Mouse (Mus musculus): Measurements from ENCODE around the gene Mbd3l2. TPM values are rescaled to one million over a fixed set of nuclear protein-coding genes. Genes with fewer than 3 reads are reported as not detected.
"Not testable (repeated sequence)": the region's sequence is repeated elsewhere in the genome, so short reads cannot be mapped to it uniquely, and the experiment has no call there.

Gene Mbd3l2
- polyA plus RNA-seq (2021), result not detected

- in situ Hi-C loops (cut with MboI; ENCODE audit: low pct_unique_long_range_greater_than_20kb), result no loop called here
- H3K27me3 ChIP-seq, result no peaks in the 10 kb centered on the region
- no peak for TF ChIP-seq CTCF (IDR thresholded peaks at IDR 0.05)
- DNase-seq (ENCODE audit: low read depth, low spot score) (no peak), ATAC-seq (no peak)
- ChIA-PET POLR2A (no interaction called here), CTCF (no interaction called here)
Observed at GRCm38 (mm10) chr9:18430354-18430753, at the start of gene Mbd3l2. Gene Mbd3l2, plus strand, starts transcription at chr9:18430654.

GRCm38 (mm10) chr9:18385782-18386181 lies 44.7 kb upstream of the Mbd3l2 start:
- no peak for ATAC-seq
- ChIA-PET CTCF (no interaction called here), POLR2A (no interaction called here)
- TF ChIP-seq CTCF (IDR thresholded peaks at IDR 0.05), result no peak
- DNase-seq (ENCODE audit: low read depth, low spot score), result no peak
- peaks cover 5% of the 10 kb centered on the region for H3K27me3 ChIP-seq
- in situ Hi-C loops (cut with MboI; ENCODE audit: low pct_unique_long_range_greater_than_20kb), result no loop called here

- CTCF ChIA-PET, result no interaction called here
- no peak for TF ChIP-seq CTCF (IDR thresholded peaks at IDR 0.05)
- DNase-seq (ENCODE audit: low read depth, low spot score), result no peak
Observed at GRCm38 (mm10) chr9:18399629-18400028, 30.8 kb upstream of the Mbd3l2 start.

GRCm38 (mm10) chr9:18402895-18403294 lies 27.6 kb upstream of the Mbd3l2 start, which contains the start of gene Naalad2:
Gene Naalad2, minus strand, starts transcription at chr9:18402995.
- in situ Hi-C loops (cut with MboI; ENCODE audit: low pct_unique_long_range_greater_than_20kb); POLR2A ChIA-PET; CTCF ChIA-PET; ATAC-seq; DNase-seq (ENCODE audit: low read depth, low spot score): not testable (repeated sequence)
- H3K27me3 ChIP-seq, result peaks cover 12% of the 10 kb centered on the region

More at GRCm38 (mm10) chr9:18399629-18400028, 30.8 kb upstream of the Mbd3l2 start:
- peaks cover 17% of the 10 kb centered on the region for H3K27me3 ChIP-seq
- POLR2A ChIA-PET, result no interaction called here
- in situ Hi-C loops (cut with MboI; ENCODE audit: low pct_unique_long_range_greater_than_20kb), result no loop called here
- ATAC-seq, result no peak

- peaks cover 14% of the 10 kb centered on the region for H3K27me3 ChIP-seq
- CTCF ChIA-PET, result no interaction called here
- no peak for TF ChIP-seq CTCF (IDR thresholded peaks at IDR 0.05)
- POLR2A ChIA-PET, result no interaction called here
- DNase-seq (ENCODE audit: low read depth, low spot score) (no peak), ATAC-seq (no peak)
- in situ Hi-C loops (cut with MboI; ENCODE audit: low pct_unique_long_range_greater_than_20kb), result no loop called here
Observed at GRCm38 (mm10) chr9:18404118-18404517, 26.3 kb upstream of the Mbd3l2 start, which contains the start of gene Ubtfl1. Gene Ubtfl1, plus strand, starts transcription at chr9:18404418.

- DNase-seq (ENCODE audit: low read depth, low spot score); H3K27me3 ChIP-seq; POLR2A ChIA-PET; CTCF ChIA-PET; ATAC-seq; in situ Hi-C loops (cut with MboI; ENCODE audit: low pct_unique_long_range_greater_than_20kb): not testable (repeated sequence)
Observed at GRCm38 (mm10) chr9:18412371-18412770, 18.1 kb upstream of the Mbd3l2 start.

GRCm38 (mm10) chr9:18431687-18432086 lies 1.2 kb downstream of the Mbd3l2 start:
- POLR2A ChIA-PET, result no interaction called here
- CTCF ChIA-PET, result no interaction called here
- TF ChIP-seq CTCF (IDR thresholded peaks at IDR 0.05), result no peak
- DNase-seq (ENCODE audit: low read depth, low spot score) (peak; percentile 25), ATAC-seq (peak; percentile 65)
- in situ Hi-C loops (cut with MboI; ENCODE audit: low pct_unique_long_range_greater_than_20kb), result no loop called here
- H3K27me3 ChIP-seq, result no peaks in the 10 kb centered on the region

- no peak for TF ChIP-seq CTCF (IDR thresholded peaks at IDR 0.05)
- in situ Hi-C loops (cut with MboI; ENCODE audit: low pct_unique_long_range_greater_than_20kb), result no loop called here
- H3K27me3 ChIP-seq, result no peaks in the 10 kb centered on the region
- ChIA-PET POLR2A (no interaction called here), CTCF (interaction anchor here (0.8 to 2.0 kb wide), 3 partner anchors 11 to 28 kb away, joined by 3 to 4 read pairs (median 3); no protein-coding TSS in a partner anchor)
- DNase-seq (ENCODE audit: low read depth, low spot score) (peak; percentile 73), ATAC-seq (peak; percentile 93)
Observed at GRCm38 (mm10) chr9:18456520-18456919, 26.1 kb downstream of the Mbd3l2 start.

- TF ChIP-seq CTCF (IDR thresholded peaks at IDR 0.05), result no peak
- ChIA-PET CTCF (no interaction called here), POLR2A (no interaction called here)
- DNase-seq (ENCODE audit: low read depth, low spot score), result no peak
- no peak for ATAC-seq
- no peaks in the 10 kb centered on the region for H3K27me3 ChIP-seq
- in situ Hi-C loops (cut with MboI; ENCODE audit: low pct_unique_long_range_greater_than_20kb), result no loop called here
Observed at GRCm38 (mm10) chr9:18467350-18467749, 36.9 kb downstream of the Mbd3l2 start.

- POLR2A ChIA-PET, result no interaction called here
- ATAC-seq (no peak), DNase-seq (ENCODE audit: low read depth, low spot score) (no peak)
- no peak for TF ChIP-seq CTCF (IDR thresholded peaks at IDR 0.05)
- CTCF ChIA-PET, result no interaction called here
- no peaks in the 10 kb centered on the region for H3K27me3 ChIP-seq
- in situ Hi-C loops (cut with MboI; ENCODE audit: low pct_unique_long_range_greater_than_20kb), result no loop called here
Observed at GRCm38 (mm10) chr9:18468005-18468404, 37.6 kb downstream of the Mbd3l2 start.

GRCm38 (mm10) chr9:18473324-18474128 lies 43.1 kb downstream of the Mbd3l2 start:
- DNase-seq (ENCODE audit: low read depth, low spot score), result peak; percentile 20
- peaks cover 5% of the 10 kb centered on the region for H3K27me3 ChIP-seq
- CTCF ChIA-PET, result interaction anchor here (1.3 kb wide), 1 partner anchor 12 kb away, joined by 4 read pairs; no protein-coding TSS in a partner anchor
- in situ Hi-C loops (cut with MboI; ENCODE audit: low pct_unique_long_range_greater_than_20kb), result loop anchor here (10.0 kb wide), 1 partner anchor 159 kb away; no protein-coding TSS in a partner anchor
- POLR2A ChIA-PET, result no interaction called here
- ATAC-seq, result peak; percentile 99
- TF ChIP-seq CTCF (IDR thresholded peaks at IDR 0.05), result peak; percentile 31
